Mouse (Mus musculus): ENCODE measurements around the gene Glb1. TPM values are rescaled to one million over a fixed set of nuclear protein-coding genes. Genes with fewer than 3 reads are reported as not detected.

Glb1 gene
- polyA plus RNA-seq, 2 experiments from 2014 or later = 32.1 to 32.4 TPM

GRCm38 (mm10) chr9:114395258-114395657, 5.6 kb upstream of the Glb1 start:
- ATAC-seq = no peak

GRCm38 (mm10) chr9:114399680-114400079, 1.2 kb upstream of the Glb1 start:
- ATAC-seq = no peak

- ATAC-seq = no peak
These were observed 308 bp upstream of the Glb1 start for GRCm38 (mm10) chr9:114400588-114400948.

- no peak for ATAC-seq
These were observed 807 bp downstream of the Glb1 start for GRCm38 (mm10) chr9:114401685-114402080.

- ATAC-seq = no peak
These were observed 6.8 kb downstream of the Glb1 start for GRCm38 (mm10) chr9:114407676-114408075.

GRCm38 (mm10) chr9:114410313-114410862, 9.5 kb downstream of the Glb1 start:
- no peak for ATAC-seq

GRCm38 (mm10) chr9:114411295-114411694, 10.4 kb downstream of the Glb1 start:
- ATAC-seq = no peak

GRCm38 (mm10) chr9:114412406-114412805, 11.5 kb downstream of the Glb1 start:
- no peak for ATAC-seq

GRCm38 (mm10) chr9:114413866-114414265, 13.0 kb downstream of the Glb1 start:
- no peak for ATAC-seq

GRCm38 (mm10) chr9:114415701-114416100, 14.8 kb downstream of the Glb1 start:
- ATAC-seq = no peak

- ATAC-seq = no peak
These were observed 16.0 kb downstream of the Glb1 start for GRCm38 (mm10) chr9:114416646-114417517.

- peak; percentile 47 for ATAC-seq
These were observed 17.3 kb downstream of the Glb1 start for GRCm38 (mm10) chr9:114418187-114418586.

GRCm38 (mm10) chr9:114420443-114420842, 19.6 kb downstream of the Glb1 start:
- no peak for ATAC-seq

- no peak for ATAC-seq
These were observed 20.2 kb downstream of the Glb1 start for GRCm38 (mm10) chr9:114421045-114421444.

GRCm38 (mm10) chr9:114421797-114422196, 20.9 kb downstream of the Glb1 start:
- ATAC-seq = peak; percentile 72

- ATAC-seq = no peak
These were observed 24.7 kb downstream of the Glb1 start for GRCm38 (mm10) chr9:114425576-114425975.

- ATAC-seq = peak; percentile 18
These were observed 25.3 kb downstream of the Glb1 start for GRCm38 (mm10) chr9:114426201-114426600.

- peak; percentile 72 for ATAC-seq
These were observed 26.5 kb downstream of the Glb1 start for GRCm38 (mm10) chr9:114427425-114427824.

- no peak for ATAC-seq
These were observed 27.4 kb downstream of the Glb1 start for GRCm38 (mm10) chr9:114428103-114428834.

- no peak for ATAC-seq
These were observed 34.8 kb downstream of the Glb1 start for GRCm38 (mm10) chr9:114435668-114436067.

- peak; percentile 83 for ATAC-seq
These were observed 39.7 kb downstream of the Glb1 start for GRCm38 (mm10) chr9:114440548-114440947.

GRCm38 (mm10) chr9:114442225-114442624, 41.3 kb downstream of the Glb1 start:
- no peak for ATAC-seq

- no peak for ATAC-seq
These were observed 42.0 kb downstream of the Glb1 start for GRCm38 (mm10) chr9:114442893-114443292.

- peak; percentile 77 for ATAC-seq
These were observed 42.5 kb downstream of the Glb1 start for GRCm38 (mm10) chr9:114443351-114443750.

All from activated CD4-positive, CD25-positive, alpha-beta regulatory T cell, adult 4 months (primary cell).